Mouse (Mus musculus): ENCODE measurements around the gene Adipor1.

- no peak for TF ChIP-seq MYOG (IDR thresholded peaks at IDR 0.05; ENCODE audit: control insufficient read depth, extremely low read depth, insufficient read length)
- no peak for TF ChIP-seq CTCF (IDR thresholded peaks at IDR 0.05; ENCODE audit: control insufficient read depth, insufficient read depth, insufficient read length)
- TF ChIP-seq MAX (IDR thresholded peaks at IDR 0.05) = no peak
- TF ChIP-seq USF1 (IDR thresholded peaks at IDR 0.05; ENCODE audit: low read depth) = no peak
Observed at GRCm38 (mm10) chr1:134405509-134406413, 9.4 kb upstream of the Adipor1 start, which contains the start of gene Cyb5r1.
